Mouse (Mus musculus): Measurements from ENCODE around the gene Gnaq.
"Not testable (repeated sequence)": the region's sequence is repeated elsewhere in the genome, so short reads cannot be mapped to it uniquely, and the experiment has no call there.

The Gnaq gene

GRCm38 (mm10) chr19:16149094-16149493 is 16.5 kb downstream of the Gnaq start:
- DNase-seq = no peak

DNA sequence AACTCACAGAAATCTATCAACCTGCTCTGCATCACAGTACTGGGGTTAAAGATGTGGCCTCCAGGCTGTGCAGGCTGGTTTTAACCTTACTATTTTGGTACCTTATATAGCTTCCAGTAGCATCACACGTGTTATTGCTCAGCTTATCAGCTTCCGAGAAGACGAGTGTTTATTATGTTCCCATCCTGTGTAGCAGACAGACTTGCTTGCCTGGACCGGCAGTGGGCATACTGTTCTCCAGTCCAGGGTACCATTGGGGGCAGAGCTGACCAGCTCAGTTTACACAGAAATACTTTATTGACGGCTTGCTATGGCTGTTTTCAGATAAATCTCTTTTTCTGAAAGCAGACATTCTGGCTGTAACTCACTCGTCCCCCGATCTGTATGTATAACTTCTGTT is 17.7 kb downstream of the Gnaq start:
- DNase-seq = no peak

- no peak for DNase-seq
Measured at GRCm38 (mm10) chr19:16153851-16154250, 21.2 kb downstream of the Gnaq start.

DNA sequence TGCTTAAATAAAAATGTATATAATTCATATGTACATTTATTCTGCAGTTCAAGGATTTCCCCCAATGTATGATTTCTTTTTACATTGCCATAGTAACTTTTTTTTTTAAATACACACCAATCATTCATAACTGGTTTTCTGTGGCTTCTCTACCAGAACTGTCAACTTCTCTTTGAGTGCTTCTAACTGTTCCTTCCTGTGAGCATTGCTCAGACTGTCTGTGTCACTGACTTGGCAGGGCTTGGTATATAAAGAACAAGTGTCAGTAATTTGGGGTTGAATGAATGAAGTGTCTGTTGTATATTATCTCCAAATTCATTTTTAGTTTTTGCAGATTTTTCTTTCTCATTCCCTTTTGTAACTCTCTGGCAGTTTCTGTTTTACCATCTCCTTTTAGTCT is 21.8 kb downstream of the Gnaq start:
- no peak for DNase-seq

DNA sequence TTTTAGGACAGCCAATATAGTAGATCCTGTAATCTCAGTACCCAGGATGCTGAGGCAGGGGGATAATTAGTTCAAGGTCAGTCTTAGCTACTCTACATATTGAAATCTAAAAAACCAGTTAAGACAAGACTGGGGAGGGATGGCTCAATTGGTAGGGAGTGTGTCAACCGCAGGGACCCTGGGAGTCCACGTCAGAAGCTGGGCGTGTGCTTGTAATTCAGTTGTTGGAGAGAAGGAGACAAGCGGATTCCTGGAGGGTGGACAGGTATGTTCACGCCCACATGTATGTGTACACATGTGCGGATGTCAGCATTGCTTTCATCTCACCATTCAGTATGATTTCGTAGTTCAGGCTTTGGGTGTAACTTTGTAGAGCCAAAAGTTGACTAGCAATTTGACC is 24.5 kb downstream of the Gnaq start:
- no peak for DNase-seq

- DNase-seq = no peak
Measured at GRCm38 (mm10) chr19:16160759-16161158, 28.1 kb downstream of the Gnaq start.

GRCm38 (mm10) chr19:16161222-16161621 is 28.6 kb downstream of the Gnaq start:
- no peak for DNase-seq

- not testable (repeated sequence) for DNase-seq
Measured at GRCm38 (mm10) chr19:16164396-16164795, 31.8 kb downstream of the Gnaq start.

- no peak for DNase-seq
Measured at GRCm38 (mm10) chr19:16167185-16167584, 34.6 kb downstream of the Gnaq start.

- DNase-seq = no peak
Measured at GRCm38 (mm10) chr19:16168192-16168591, 35.6 kb downstream of the Gnaq start.

- no peak for DNase-seq
Measured at GRCm38 (mm10) chr19:16168653-16169198, 36.1 kb downstream of the Gnaq start.

DNA sequence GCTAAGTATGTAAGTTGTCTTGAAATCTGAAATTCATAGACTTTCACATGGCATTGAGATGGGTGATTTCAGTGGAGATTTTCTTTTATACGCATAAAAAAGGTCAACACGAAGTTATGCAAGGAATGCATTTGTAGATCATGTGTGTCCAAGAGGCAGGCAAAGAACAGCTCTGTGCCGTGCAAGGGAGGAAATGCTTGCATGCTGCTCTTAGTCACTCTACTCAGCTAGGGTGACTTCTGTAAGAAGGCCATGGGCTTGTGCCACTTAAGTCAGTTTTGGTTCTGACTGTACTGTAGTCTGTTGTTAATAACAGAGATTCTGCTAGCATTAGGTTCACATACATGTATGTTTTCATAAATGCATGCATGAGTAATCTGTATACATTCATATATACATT is 38.1 kb downstream of the Gnaq start:
- no peak for DNase-seq

DNA sequence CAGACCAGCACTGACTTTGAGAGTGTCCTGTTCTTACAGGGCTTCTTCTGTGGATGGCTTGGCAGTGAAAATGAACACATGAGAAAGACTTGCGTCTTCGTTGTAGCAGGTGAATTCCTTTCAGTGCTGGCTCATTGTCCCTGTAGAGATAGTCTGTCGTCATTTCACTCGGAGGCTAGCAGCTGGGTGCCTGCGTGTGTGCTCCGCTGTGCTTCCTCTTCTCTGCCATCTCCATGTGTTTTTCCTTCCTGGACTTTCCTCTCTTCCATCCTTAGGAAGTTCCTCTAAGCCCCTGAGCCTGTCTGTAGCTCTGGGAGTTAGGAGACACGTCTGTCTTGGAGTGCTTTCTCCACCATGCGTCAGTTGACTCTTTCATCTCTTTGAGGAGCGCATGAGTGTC is 41.1 kb downstream of the Gnaq start:
- DNase-seq = no peak

- no peak for DNase-seq
Measured at GRCm38 (mm10) chr19:16176426-16176825, 43.8 kb downstream of the Gnaq start.

GRCm38 (mm10) chr19:16177139-16177727 is 44.6 kb downstream of the Gnaq start:
- DNase-seq = no peak

DNA sequence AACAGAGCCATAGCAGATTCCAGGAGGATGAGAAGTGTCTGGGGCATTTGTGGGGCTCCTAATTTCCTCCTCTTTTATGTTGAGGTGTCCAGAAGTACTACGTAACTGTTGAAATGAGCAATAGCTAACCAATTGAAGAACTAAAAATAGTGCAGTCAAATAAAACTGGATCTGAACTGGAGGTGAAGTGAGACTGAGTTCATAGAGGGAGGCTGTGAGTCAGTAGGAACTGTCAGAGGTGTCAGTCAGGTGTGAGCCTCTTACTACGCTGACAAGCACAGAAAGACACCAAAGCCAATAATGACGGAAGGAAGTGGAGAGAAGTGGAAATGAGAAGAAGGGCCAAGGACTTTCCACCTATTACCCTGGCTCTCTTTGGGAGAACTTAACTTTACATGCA is 48.6 kb downstream of the Gnaq start:
- DNase-seq = no peak

GRCm38 (mm10) chr19:16181852-16182475 is 49.3 kb downstream of the Gnaq start:
- DNase-seq = no peak

GRCm38 (mm10) chr19:16183592-16184365 is 51.1 kb downstream of the Gnaq start:
- no peak for DNase-seq

DNA sequence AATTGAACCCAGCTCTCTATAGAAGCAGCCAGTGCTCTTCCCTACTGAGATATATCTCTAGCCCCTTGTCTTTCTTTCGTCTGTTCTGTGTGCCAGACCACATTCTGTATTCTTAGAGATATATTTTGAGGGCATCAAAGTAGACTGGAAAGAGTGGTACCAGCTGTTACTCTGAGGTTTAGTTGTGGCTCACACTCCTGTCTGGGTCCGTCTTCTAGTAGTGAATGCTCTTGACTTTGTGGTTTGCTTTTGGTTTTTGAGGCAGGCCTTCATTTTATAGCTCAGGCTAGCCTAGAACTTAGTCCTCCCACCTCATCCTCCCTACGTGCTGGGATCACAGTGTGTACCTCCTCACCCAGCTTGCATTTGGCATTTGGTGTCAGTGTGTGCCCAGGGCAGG is 54.4 kb downstream of the Gnaq start:
- DNase-seq = no peak

GRCm38 (mm10) chr19:16187952-16188351 is 55.3 kb downstream of the Gnaq start:
- DNase-seq = no peak

DNA sequence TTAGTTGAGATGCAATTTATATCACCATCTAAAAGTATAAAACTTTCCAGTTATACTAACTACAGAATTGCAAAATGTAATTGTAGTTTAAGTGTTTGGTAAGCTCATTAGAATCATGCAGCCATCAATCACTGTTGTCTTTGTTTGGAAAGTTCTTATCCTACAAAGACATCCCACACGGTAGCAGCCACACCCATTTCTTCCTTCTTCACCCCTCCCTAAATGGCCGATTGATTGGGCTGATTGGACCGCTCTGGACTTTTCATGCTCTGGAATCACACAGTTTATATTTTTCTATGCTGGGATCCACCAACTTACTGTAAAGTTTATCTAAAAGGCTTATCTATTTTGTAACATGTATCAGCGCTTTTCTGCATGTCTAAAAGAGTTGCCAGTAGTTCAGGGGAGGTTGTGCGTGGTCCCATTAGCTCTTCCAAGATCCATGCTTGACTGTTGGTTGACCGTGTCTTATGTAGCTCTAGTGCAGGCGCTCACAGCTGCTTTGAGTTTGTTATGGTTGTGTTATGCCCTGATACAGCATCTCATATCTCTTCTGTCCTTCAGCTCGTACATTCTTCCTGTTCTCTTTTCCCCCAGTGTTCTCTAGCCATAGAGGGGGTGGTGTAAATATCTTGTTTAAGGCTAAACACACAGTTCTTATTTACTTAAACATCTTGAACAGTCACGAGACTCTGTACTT is 56.6 kb downstream of the Gnaq start:
- no peak for DNase-seq

DNA sequence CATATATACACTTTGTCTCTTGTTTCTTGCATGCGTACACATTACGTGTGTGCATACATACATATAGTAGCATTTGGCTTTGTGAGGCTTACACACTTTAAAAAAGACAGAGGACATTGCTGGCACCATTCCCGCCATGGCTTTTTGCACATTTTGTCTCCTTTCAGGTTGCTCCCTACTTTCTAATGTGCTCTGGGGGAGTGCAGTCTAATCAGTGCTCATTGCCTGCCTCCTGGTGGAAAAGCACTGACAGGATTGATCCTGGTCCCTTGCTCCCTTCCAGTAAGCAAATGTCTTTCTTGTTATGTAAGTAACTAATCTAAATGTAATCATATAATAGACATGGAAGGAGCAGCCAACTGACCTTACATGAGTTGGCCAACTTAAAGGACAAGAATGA is 65.5 kb downstream of the Gnaq start:
- DNase-seq = no peak

- DNase-seq = no peak
Measured at GRCm38 (mm10) chr19:16201356-16201755, 68.7 kb downstream of the Gnaq start.

Measured in thymus, postnatal 4 days (tissue).